Mouse (Mus musculus): Measurements from ENCODE around the gene Mgat1.

The Mgat1 gene

DNA sequence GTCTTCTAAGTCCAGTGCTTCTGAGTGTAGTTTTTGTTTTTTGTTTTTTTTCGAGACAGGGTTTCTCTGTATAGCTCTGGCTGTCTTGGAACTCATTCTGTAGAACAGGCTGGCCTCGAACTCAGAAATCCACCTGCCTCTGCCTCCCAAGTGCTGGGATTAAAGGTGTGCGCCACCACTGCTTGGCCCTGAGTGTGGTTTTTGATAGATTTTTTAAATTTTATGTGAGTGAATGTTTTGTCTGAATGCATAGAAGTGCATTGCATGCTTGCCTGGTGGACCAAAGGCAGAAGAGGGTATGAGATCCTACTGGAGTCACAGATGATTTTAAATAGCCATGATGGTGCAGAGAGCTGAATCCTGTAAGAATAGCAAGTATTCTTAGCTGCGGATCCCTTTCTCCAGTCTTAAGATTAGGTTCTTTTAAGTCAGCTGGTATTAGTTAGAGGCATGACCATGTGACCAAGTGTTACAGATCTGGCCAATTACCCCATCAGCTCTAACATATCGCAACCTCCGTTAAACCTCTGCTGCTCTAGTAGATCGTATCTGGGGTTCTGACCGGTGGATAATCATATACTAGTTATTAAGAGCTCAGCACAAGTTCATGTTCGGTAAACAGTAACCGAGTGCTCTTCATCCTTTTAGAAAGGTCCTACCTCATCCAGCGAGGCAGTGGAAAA lies 906 bp upstream of the Mgat1 start:
- no peak for DNase-seq

DNA sequence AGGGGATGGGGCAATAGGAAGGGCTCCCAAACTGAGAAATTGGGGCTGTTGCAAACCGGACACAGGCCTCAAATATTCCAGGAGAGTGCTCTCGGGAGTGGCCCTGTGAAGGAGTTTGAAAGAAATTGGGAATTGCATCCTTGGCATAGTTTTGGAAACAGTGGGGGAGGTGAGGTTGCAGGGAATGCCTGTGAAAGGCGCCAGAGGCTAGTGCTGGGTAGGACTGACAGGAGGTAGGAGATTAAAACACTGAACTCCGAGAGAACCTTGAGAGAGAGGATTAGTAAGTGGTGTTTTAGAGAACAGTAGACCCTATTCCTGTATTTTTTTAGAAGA lies 572 bp downstream of the Mgat1 start:
- no peak for DNase-seq

DNA sequence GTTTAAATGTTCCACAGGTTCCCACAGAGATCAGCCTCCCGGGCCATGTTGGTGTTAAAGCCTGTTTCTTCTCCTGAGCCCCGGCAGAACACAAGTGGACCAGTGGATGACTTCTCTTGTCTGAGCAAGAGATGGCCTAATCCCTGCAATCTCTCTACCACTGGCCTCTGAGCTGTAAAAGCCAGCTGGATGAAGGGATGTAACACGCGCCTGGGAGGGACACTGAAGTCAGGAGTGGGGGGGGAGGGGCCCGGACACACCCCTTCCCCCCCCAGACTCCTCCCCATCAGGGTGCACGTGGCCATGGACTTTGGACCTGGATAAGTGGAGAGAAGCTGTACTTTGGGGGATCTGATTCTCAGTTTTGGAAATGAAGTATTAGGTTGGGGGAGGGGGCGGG lies 1.2 kb downstream of the Mgat1 start:
- peak; percentile 43 for DNase-seq

- DNase-seq = no peak
Measured at GRCm38 (mm10) chr11:49245634-49246415, 1.8 kb downstream of the Mgat1 start.

- DNase-seq = no peak
Measured at GRCm38 (mm10) chr11:49246523-49246922, 2.5 kb downstream of the Mgat1 start.

DNA sequence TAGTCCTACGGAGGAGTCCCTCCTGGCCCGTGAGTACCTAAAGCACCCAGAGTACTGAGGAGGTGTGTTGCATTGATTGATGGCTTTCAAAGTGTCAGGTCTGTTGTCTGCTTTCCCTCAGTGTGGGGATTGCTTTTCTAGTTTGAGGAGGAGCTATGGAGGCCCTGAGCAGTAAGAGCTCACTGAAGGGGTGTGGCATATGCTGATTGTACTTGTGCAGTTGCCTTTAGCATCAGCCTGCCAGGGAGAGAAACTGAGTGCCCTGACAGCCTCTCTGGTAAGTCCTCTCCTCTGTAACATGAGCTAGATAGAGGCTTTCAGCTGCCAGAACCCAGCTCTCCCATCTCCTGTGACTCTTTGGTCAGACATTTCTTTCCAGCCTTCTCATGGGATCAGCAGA lies 3.3 kb downstream of the Mgat1 start:
- DNase-seq = no peak

- peak; percentile 77 for DNase-seq
Measured at GRCm38 (mm10) chr11:49248226-49248973, 4.4 kb downstream of the Mgat1 start.

DNA sequence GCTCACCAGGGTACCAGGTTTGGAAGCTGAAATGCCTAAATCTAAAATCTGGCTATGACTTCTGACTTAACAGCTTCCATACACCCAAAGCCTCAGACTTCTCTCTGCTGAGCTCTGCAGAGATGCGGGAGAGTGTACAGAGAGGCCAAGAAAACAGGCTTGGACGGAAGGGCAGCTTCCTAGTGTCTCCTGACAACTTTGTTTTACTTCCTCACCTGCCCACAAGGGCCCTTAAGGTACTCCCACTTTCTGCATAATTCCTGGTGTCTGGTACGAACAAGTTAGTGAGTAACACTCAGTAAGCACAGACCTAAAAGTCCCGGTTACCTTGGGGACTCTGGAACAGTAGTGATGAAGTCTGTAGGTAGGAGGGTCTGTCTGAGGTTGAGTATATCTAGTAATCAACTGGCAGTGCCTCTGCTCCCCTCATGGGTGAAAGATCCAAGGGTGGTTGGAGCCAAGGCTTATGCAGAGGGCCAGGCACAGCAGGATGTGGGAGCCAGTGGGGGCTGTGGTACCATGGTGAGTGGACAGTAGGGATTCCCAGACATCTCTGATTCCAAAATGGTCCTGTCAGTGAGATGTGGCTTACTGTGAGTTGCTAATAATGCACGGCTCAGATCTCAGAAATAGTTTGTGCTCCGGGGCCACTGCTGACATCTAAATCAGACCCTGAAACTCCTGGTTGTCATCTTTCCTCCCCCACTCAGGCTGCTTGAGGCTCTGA lies 5.1 kb downstream of the Mgat1 start:
- no peak for DNase-seq

DNA sequence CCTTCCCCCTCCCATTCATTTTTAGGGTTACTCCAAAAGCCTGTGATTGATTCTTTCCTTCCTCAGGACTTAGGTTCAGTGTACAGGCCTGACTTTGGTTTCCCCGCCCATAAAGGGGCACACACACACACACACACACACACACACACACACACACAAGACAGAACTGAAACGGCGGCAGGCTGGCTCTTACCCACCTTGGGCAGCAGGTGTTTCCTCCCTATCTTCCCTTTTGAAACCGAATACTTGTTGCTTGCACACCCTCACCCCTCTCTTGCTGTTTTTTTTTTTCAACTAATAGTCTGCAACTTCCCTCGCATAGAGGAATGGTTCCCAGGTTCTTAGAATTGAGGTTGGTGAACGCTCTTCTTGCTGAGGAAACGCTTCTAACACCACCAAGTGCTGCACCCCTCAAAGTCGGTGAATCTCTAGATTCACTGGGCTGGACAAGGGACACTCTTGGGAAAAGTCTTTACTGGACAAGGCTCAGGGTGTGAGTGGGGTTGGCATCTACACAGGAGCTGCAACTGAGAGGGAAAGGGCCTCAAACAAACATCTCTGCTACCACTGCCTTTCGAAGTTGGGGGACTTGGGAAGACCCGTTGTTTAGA lies 5.9 kb downstream of the Mgat1 start:
- peak; percentile 42 for DNase-seq

DNA sequence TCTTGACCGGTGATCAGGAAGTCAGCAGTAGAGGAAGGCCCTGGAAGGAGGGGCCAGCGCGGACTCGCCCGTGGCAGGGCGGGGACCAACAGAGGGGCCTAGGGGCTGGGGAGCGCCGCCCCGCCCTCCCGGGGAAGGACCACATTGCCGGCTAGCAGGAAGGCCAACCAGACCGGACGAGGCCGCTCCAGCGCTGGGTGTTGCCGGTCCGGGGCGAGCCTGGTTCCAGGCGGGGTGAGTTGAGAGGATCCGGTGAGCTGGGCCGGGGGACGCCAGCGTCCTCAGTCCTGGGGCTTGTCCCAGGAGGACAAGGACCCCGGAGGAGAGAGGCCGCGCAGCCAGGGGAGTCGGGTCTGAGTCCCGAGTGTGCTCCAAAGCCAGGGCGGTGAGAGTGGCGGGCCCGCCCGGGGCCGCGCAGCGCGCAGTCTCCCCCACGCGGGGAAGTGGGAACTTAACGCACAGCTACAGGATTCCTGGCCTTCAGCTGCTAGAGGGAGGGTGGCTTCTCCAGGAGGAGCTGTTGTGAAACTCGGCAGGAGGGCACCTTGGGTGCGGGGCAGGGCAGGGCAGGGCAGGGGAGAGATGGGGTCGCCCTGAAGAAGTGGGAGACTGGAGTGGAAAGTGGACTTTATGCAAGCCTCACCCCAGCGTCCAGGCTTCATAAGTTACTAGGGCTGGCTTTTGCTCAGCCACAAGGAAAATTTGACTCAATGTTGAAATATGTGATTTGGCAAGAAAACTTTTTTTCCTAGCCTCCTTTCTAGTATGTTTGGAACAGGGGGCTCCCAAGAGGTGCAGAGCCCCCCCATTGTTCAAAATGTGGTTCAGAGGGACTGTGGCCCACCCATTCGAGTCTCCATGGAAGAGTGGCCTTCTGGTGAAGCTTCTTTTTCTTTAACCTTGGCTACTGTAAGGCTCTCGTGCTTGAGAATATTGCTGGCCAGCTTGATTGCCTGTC lies 6.7 kb downstream of the Mgat1 start:
- peak; percentile 93 for DNase-seq

DNA sequence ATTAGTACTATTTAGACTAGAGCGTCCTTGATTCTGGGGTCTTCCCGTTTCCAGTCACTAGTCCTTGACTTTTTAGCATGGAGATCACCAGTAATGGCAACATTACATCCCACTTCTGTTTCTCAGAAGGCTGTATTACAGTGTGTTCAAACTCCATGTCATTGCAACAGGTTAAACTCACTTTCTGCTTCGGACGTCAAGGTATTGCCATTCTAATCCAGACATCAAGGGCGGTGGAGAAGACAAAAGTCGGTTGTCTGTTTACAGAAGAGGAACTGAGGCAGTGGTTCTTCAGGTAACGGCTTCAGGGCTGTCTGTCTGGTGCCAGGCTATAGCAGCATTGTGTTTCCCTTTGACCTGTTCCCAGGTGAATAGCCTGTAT lies 7.4 kb downstream of the Mgat1 start:
- DNase-seq = no peak

GRCm38 (mm10) chr11:49252048-49252447 lies 8.1 kb downstream of the Mgat1 start:
- DNase-seq = no peak

DNA sequence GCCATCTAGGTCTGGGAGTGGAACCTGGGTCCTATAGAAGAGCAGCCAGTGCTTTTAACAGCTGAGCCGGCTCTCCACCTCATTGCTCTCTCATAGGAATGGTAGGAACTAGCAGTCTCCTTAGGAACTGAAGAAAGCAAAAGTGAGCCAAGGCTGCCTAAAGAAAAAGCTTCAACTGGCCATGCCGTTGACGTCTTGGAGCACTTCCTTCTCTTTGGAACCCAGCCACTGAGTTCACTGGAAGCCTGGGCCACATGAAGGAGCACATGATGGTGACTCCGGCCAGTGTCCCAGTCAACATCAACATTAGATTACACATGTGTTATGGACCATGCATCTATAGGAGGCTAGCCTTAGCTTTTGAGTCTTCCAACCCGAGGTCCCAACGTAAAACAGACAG lies 9.0 kb downstream of the Mgat1 start:
- DNase-seq = no peak

DNA sequence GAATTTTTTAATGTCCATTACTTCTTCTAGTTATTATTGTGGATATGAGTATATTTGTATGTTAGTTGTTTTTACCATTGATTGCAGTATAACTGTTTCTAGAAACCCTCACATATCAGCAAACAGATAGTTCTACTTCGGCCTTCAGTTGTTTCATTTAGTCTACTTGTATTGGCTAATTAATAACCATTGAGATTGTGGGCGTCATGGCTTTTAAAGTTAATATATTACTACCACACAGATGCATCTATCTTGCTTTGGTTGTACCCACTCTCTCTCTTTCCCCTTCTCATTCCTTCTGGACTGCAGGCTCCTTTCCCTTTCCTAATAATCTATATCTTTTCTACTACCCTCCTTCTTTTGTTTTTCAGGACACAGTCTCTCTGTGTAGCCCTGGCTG lies 15.3 kb downstream of the Mgat1 start:
- DNase-seq = no peak

DNA sequence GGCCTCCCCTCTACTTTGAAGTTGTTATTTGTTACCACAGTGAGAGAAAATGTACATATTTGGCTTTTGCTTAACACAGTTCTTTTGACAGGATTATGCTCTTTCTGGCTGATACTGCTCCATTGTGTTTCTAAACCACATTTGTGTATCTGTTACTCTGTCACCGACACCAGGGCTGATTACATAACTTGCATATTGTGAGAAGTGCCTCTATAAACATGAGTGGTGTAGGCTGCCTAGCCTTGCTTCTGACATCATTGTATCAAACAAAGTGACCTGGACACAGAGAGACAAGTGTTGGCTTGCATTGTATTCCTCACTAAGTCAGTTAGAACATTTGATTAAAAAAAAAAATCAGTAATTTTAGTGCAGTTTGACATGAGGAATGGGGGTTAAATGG lies 15.8 kb downstream of the Mgat1 start:
- DNase-seq = no peak

- DNase-seq = peak; percentile 43
Measured at GRCm38 (mm10) chr11:49260598-49261312, 16.8 kb downstream of the Mgat1 start.

- no peak for DNase-seq
Measured at GRCm38 (mm10) chr11:49261313-49261855, 17.4 kb downstream of the Mgat1 start.

- DNase-seq = no peak
Measured at GRCm38 (mm10) chr11:49262286-49262685, 18.3 kb downstream of the Mgat1 start.

- DNase-seq = no peak
Measured at GRCm38 (mm10) chr11:49263149-49263548, 19.2 kb downstream of the Mgat1 start.

DNA sequence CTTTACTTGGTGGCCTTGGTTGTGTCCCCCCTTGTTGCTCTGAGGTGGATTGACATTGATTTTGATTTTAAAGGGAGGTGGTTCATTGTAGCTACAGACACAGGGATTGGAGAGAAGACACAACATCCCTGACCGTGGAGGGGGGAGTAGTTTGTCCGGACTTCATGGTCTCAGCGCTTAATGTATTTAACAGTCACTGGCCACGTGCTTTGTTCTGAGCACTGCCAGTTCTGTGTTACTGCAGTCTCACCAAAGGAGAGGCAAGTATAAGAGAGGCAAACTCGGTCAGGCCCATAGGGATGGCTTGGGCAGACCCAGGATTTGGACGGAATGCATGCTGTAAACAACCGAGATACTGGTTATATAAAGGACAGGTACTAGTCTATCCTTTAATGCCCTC lies 20.1 kb downstream of the Mgat1 start:
- no peak for DNase-seq

DNA sequence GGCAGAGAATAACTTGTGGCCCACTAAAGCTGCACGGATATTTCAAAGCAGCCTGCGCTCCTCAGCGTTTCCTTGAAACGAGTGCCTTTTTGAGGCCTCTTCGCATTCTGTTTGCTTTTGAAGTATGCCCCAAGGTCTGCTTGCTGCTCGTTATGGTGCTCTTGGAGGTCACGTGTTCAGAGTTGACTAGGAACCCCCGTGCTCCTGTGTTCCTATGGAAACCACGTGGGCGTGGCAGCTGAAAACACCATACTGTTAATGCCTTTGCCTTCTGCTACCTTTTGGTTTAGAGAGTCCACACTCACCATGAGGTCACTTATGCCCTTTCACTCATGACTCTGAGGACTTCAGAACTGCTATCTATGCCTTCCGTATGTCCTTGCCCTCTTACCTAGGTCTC lies 20.6 kb downstream of the Mgat1 start:
- DNase-seq = no peak

Measured in lung, postnatal 14 days (tissue).